Mouse (Mus musculus): ENCODE data around the gene Xrcc6. TPM values are rescaled to one million over a fixed set of nuclear protein-coding genes. Genes with fewer than 3 reads are reported as not detected.

Xrcc6 gene
- polyA plus RNA-seq (2015; fragmentation: Nextera tagmentation; extraction: Ambion mirVana): 43.4 and 44.9 TPM in 2 replicates

DNA sequence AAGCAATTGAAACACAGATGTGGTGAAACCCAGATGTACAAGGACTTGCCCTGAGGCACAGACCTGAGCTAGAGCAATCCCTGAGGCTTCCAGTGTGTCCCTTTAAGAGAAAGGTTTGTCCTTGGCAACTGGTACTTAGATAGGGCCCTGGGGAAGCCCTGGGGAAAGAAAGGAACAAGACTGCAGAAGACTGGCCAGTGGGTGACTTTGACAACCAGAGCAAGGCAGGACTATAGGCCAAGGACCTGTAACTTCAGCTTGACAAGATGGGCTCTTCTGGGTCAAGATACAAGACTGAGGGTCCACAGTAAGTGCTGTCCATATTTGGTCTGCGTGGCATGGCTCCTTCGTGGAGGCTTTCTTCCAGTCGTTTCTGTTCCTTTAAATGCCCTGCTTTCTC lies at the start of gene Xrcc6:
TSS of gene Xrcc6 (plus strand) at position 190 of the 400 bp plus-strand sequence.
- no peaks in the 10 kb centered on the region for H3K9me3 ChIP-seq
- no peak within 1 kb of the TSS for H3K4me2 ChIP-seq
- peaks cover 9% of the 10 kb centered on the region; the same call in 1 of the 2 replicates for H3K36me3 ChIP-seq
- no peak for ATAC-seq (ENCODE audit: low FRiP score)
- no peak within 1 kb of the TSS for H3K9ac ChIP-seq
- H3K4me1 ChIP-seq (replicated peaks): peaks cover 8% of the 10 kb centered on the region
- no peak within 1 kb of the TSS for H3K4me3 ChIP-seq
- no peak within 1 kb of the TSS for H3K27ac ChIP-seq
- no peaks in the 10 kb centered on the region for H3K27me3 ChIP-seq
- WGBS: 86% methylated on average over 3 of the region's 3 CpGs

DNA sequence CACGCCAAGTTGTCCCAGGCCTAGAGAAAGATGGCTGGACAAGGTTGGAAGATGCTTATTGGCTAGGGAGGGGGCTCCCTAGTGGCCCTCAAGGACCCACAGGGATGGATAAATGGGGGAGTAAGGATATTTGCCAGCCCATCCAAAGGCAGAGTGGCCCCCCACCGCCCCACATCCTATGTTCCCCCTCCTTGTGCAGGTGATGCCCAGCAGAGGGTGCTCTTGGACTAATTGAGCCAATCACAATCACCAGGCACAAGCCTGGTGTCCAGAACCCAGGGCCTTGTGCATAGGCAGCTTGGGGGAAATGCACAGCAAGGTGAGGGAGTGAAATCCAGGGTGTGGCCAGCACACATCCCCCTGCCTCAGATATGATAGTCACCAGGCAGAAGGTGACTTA lies 49.4 kb upstream of the Xrcc6 start:
- H3K36me3 ChIP-seq: peaks cover 10% of the 10 kb centered on the region
- peak overlapping the region; percentile 64 for H3K4me3 ChIP-seq
- no peaks in the 10 kb centered on the region for H3K27me3 ChIP-seq
- no peaks in the 10 kb centered on the region for H3K9me3 ChIP-seq
- peak overlapping the region; percentile 87 for H3K9ac ChIP-seq
- H3K27ac ChIP-seq: peak overlapping the region; percentile 95
- peak; percentile 35; the same call in 1 of the 2 replicates for ATAC-seq (ENCODE audit: low FRiP score)
- peaks cover 42% of the 10 kb centered on the region for H3K4me1 ChIP-seq (replicated peaks)
- peak overlapping the region; percentile 79 for H3K4me2 ChIP-seq
- 28% methylated on average over 2 of the region's 2 CpGs for WGBS

DNA sequence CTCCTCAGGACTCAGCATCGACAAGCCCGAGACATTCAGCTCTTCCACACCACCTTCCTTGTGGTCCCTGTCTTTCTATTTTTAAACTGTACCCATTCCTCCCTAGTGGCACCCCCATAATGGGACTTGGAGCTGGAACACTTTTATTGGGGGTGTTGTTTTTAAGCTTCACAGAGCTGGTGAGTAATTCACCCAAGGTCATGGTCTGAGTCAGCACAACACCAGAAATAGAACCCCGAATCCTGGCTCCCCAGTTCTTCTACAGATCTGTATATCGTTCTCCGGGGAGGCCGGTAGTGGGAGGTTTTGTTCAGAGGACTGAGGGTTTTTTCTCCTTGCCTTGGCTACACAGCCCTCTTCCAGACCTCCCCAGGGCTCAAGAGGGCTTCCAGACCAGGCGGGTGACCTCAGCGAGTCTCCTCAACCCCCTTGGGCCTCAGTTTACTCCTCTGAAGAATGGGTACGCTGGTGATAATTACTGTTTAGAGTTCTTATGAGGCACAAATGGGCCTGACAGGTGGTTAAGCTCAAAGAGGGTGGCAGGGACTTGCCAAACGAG lies 48.4 kb upstream of the Xrcc6 start:
- Histone ChIP-seq H3K27me3 (no peaks in the 10 kb centered on the region), H3K9me3 (no peaks in the 10 kb centered on the region), H3K36me3 (peaks cover 10% of the 10 kb centered on the region), H3K4me3 (no peak overlapping the region), H3K4me1 (replicated peaks) (peaks cover 46% of the 10 kb centered on the region), H3K4me2 (peak overlapping the region; percentile 79; the same call in 1 of the 2 replicates), H3K9ac (0 out of 2 replicates have a peak overlapping the region, but pooled peaks have one; percentile 19), H3K27ac (no peak overlapping the region)
- ATAC-seq (ENCODE audit: low FRiP score): no peak
- WGBS: 89% methylated on average over 10 of the region's 10 CpGs

DNA sequence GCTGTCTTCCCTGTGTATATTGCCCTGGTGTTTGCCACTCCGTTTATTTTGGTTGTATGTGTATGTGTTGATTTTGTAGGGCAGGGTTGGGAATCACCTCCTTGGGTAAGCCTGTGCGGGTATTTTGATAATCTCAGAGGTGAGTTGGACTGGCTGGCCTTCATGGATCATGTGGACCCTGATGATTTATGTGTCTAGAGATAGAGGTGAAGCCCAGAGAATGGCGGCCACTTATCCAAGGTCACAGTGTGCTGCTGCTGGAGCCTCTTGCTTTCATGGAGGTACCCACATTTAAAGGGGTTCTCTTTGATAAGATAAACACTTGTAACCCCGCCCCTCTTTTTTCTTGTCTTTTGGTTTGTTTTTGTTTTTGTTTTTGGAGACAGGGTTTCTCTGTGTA lies 47.9 kb upstream of the Xrcc6 start:
- H3K9me3 ChIP-seq: no peaks in the 10 kb centered on the region
- no peak overlapping the region for H3K4me3 ChIP-seq
- no peak overlapping the region for H3K9ac ChIP-seq
- 91% methylated on average over 4 of the region's 4 CpGs for WGBS
- peaks cover 46% of the 10 kb centered on the region for H3K4me1 ChIP-seq (replicated peaks)
- no peak for ATAC-seq (ENCODE audit: low FRiP score)
- no peak overlapping the region for H3K27ac ChIP-seq
- H3K36me3 ChIP-seq: peaks cover 10% of the 10 kb centered on the region
- no peaks in the 10 kb centered on the region for H3K27me3 ChIP-seq
- H3K4me2 ChIP-seq: no peak overlapping the region

DNA sequence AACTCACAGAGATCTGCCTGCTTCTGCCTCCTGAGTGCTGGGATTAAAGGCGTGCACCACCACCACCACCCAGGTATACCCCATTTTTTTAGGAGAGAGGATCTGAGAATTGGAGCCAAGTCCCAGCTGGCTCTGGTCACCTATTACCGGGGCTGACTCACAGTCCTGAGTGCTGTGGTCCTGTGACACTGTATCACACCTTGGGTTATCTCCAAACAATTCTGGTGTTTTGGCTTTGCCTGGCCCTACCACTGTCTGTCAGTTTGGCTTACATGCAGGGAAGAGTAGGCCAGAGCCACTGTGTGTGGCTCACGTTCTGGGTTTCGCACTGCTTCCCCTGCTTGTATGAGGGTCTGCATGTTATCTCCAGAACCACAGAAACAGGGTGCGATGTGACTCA lies 47.4 kb upstream of the Xrcc6 start:
- ATAC-seq (ENCODE audit: low FRiP score): no peak
- peaks cover 46% of the 10 kb centered on the region for H3K4me1 ChIP-seq (replicated peaks)
- H3K9ac ChIP-seq: no peak overlapping the region
- no peaks in the 10 kb centered on the region for H3K9me3 ChIP-seq
- H3K27ac ChIP-seq: no peak overlapping the region
- no peaks in the 10 kb centered on the region for H3K27me3 ChIP-seq
- WGBS: 91% methylated on average over 5 of the region's 5 CpGs
- no peak overlapping the region for H3K4me2 ChIP-seq
- H3K4me3 ChIP-seq: no peak overlapping the region
- H3K36me3 ChIP-seq: peaks cover 10% of the 10 kb centered on the region

DNA sequence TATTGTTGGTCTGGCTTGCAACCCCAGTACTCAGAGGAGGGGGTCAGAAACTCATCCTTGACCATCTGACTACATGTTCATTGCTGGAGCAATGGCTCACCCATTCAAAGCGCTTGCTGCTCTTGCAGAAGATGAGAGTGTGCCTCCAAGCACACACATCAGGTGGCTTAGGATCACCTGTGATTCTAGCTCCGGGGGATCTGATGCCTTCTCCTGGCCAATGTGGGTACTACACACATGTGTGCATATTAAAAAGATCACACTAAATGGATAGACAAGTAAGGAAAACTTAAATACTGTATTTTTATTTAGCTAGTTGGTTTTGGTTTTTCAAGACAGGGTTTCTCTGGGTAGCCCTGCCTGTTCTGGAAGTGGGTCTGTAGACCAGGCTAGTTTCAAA lies 46.6 kb upstream of the Xrcc6 start:
- Histone ChIP-seq H3K4me3 (no peak overlapping the region), H3K27me3 (no peaks in the 10 kb centered on the region), H3K36me3 (peaks cover 10% of the 10 kb centered on the region), H3K9ac (no peak overlapping the region), H3K9me3 (no peaks in the 10 kb centered on the region), H3K4me1 (replicated peaks) (peaks cover 47% of the 10 kb centered on the region), H3K27ac (no peak overlapping the region), H3K4me2 (no peak overlapping the region)
- no peak for ATAC-seq (ENCODE audit: low FRiP score)
- 94% methylated on average over 2 of the region's 2 CpGs for WGBS

DNA sequence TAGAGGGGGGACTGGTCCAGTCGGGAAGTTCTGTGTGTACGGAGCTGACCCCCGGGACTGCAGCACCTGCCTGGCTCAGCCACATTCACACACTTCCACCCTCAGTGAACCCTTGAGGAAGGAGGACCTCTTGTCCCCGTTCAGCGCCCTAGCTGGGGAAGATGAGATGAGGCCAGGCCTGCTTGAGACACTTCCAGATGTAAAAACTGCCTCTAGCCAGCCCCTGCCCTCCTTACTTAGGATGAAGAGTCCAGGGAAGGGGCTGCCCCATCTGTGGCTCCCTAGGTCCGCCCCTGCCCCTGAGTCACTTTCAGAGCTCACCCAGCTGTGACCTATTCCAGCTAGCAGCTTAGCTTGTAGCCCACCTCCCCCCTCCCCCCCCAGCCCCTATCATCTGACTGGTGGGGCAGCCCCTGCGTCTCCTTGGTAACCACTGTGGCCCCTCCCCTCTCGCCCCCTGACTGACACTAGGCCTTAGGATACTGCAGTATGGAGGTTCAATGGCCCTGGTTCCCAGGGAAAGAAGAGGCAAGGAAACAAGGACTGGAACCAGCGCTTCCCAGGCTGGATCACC lies 44.4 kb upstream of the Xrcc6 start:
- Histone ChIP-seq H3K4me3 (no peak overlapping the region), H3K36me3 (peaks cover 27% of the 10 kb centered on the region), H3K9ac (peak overlapping the region; percentile 53), H3K27me3 (no peaks in the 10 kb centered on the region), H3K4me1 (replicated peaks) (peaks cover 29% of the 10 kb centered on the region), H3K9me3 (no peaks in the 10 kb centered on the region), H3K4me2 (no peak overlapping the region), H3K27ac (peak overlapping the region; percentile 58; the same call in 1 of the 2 replicates)
- 9% methylated on average over 8 of the region's 9 CpGs for WGBS
- 0 out of 2 replicates have a peak, but pooled peaks have one; percentile 15 for ATAC-seq (ENCODE audit: low FRiP score)

DNA sequence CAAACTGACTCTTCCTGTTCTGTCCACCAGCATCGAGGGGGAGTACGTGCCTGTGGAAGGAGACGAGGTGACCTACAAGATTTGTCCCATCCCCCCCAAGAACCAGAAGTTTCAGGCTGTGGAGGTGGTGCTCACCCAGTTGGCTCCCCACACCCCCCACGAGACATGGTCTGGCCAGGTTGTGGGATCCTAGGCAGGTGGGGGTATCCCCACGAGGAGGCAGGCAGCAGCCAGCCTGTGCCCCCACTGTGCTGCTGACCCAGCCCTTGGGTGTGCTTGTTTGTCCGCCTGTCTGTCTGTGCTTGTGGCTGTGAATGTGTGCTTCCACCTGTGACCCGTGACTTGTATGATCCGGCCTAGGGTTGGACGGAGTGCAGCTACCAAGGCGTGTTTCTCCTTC lies 38.6 kb upstream of the Xrcc6 start:
- Histone ChIP-seq H3K4me1 (replicated peaks) (0 out of 2 replicates have a peak, but pooled peaks cover 4% of the 10 kb centered on the region), H3K27ac (no peak overlapping the region), H3K27me3 (no peaks in the 10 kb centered on the region), H3K4me2 (no peak overlapping the region), H3K4me3 (no peak overlapping the region), H3K9me3 (no peaks in the 10 kb centered on the region), H3K9ac (no peak overlapping the region), H3K36me3 (peaks cover 70% of the 10 kb centered on the region)
- WGBS: 92% methylated on average over 10 of the region's 10 CpGs
- no peak for ATAC-seq (ENCODE audit: low FRiP score)

DNA sequence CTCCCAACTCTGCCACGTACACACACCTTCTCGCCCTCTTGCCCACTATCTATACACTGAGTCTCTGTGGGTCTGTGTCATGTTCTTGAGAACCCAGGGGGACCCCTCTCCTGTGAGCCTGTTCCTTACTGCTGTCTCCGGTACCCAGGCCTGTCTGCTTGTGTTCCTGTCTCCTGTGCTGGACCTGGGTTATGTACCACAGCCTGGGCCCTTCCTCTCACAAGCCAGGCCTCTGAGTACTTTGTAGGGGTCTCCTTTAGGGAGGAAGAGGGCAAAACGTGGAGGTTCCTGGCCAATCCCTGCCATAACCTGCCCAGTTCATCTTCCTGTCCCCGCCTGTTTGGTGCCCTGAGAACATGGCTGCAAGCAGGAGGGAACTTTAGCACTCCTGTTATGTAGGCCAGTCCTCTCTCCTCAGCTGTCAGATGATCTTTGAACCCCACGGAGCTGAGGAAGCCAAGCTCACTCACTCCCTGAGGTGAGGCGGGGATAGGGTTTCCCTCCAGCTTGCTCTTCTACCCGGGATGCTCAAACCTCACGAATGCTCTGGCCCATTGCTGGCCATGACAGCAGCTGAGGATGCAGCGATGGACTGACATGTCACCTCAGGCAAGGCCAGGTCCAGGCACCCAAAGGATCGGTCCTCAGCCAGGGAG lies 38.0 kb upstream of the Xrcc6 start:
- no peak for ATAC-seq (ENCODE audit: low FRiP score)
- no peaks in the 10 kb centered on the region for H3K27me3 ChIP-seq
- H3K9me3 ChIP-seq: no peaks in the 10 kb centered on the region
- H3K27ac ChIP-seq: no peak overlapping the region
- H3K4me2 ChIP-seq: no peak overlapping the region
- no peak overlapping the region for H3K9ac ChIP-seq
- 0 out of 2 replicates have a peak, but pooled peaks cover 4% of the 10 kb centered on the region for H3K4me1 ChIP-seq (replicated peaks)
- H3K36me3 ChIP-seq: peaks cover 75% of the 10 kb centered on the region
- H3K4me3 ChIP-seq: no peak overlapping the region
- 79% methylated on average over 11 of the region's 11 CpGs for WGBS

DNA sequence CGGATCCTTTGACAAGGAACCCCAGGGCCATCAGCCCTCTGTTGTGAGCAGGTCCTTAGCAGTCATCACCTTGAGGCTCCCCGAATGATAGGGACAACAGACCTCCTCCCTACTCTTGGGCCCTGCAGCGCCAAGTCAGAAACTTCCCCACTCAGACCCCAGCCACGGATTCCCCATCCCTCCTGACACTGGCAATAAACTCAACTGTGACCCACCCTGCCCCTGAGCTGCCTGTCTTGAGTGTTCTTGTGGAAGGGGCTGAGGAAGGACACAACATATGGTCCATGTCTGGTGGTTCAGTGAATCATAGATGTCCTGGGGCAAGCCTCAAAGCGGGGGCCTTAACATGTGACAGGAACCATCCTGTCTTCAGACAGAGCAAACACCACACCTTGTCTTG lies 36.9 kb upstream of the Xrcc6 start:
- no peak overlapping the region for H3K9ac ChIP-seq
- no peaks in the 10 kb centered on the region for H3K4me1 ChIP-seq (replicated peaks)
- no peak overlapping the region for H3K27ac ChIP-seq
- H3K27me3 ChIP-seq: no peaks in the 10 kb centered on the region
- H3K4me2 ChIP-seq: no peak overlapping the region
- H3K4me3 ChIP-seq: no peak overlapping the region
- peaks cover 85% of the 10 kb centered on the region for H3K36me3 ChIP-seq
- no peak for ATAC-seq (ENCODE audit: low FRiP score)
- no peaks in the 10 kb centered on the region for H3K9me3 ChIP-seq
- 90% methylated on average over 5 of the region's 5 CpGs for WGBS

DNA sequence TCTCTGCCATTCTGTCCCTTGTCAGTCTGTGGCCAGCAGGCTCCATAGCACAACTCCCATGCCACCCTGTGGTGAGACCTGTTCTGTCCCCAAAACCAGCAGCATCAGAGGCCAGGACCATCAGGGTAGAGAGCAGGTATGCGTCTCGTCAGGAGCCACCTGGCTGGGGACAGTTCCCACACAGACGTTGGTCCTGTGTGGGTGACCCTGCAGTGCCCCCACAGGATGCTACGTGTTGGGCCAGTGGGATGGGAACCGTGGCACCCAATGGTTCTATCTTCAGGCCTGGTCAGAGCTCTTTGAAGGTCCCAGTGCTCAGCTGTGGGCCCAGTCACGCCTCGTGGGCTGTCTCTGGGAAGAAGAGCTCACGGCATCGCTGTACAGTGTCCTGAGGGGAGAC lies 36.5 kb upstream of the Xrcc6 start:
- Histone ChIP-seq H3K27ac (no peak overlapping the region), H3K9ac (no peak overlapping the region), H3K4me2 (no peak overlapping the region), H3K4me1 (replicated peaks) (no peaks in the 10 kb centered on the region), H3K4me3 (no peak overlapping the region), H3K36me3 (peaks cover 85% of the 10 kb centered on the region), H3K27me3 (no peaks in the 10 kb centered on the region), H3K9me3 (no peaks in the 10 kb centered on the region)
- no peak for ATAC-seq (ENCODE audit: low FRiP score)
- WGBS: 88% methylated on average over 9 of the region's 9 CpGs

DNA sequence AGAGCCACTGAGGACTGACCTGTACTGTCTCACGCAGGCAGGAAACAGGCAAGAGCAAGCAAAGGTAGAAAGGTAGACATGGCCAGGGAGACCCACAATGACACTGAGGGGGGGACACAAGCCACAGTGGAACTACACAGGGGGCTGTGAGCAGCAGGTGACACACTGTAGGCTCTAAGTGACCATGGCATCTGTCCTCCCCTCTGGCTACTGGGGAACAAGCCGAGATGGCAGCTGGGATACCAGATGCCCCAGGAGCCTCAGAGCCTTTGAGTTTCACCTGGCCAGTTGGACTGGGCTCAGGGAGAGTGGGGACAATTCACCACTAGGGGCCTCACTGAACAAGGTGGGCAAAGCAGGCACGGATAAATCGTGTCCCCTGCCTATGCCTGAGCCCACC lies 35.3 kb upstream of the Xrcc6 start:
- no peak for ATAC-seq (ENCODE audit: low FRiP score)
- peaks cover 84% of the 10 kb centered on the region for H3K36me3 ChIP-seq
- no peaks in the 10 kb centered on the region for H3K4me1 ChIP-seq (replicated peaks)
- H3K9me3 ChIP-seq: no peaks in the 10 kb centered on the region
- no peaks in the 10 kb centered on the region for H3K27me3 ChIP-seq
- WGBS: 88% methylated on average over 4 of the region's 4 CpGs
- no peak overlapping the region for H3K27ac ChIP-seq
- H3K4me2 ChIP-seq: no peak overlapping the region
- no peak overlapping the region for H3K4me3 ChIP-seq
- no peak overlapping the region for H3K9ac ChIP-seq

All from hindbrain, embryonic 13.5 days (tissue).